Mouse (Mus musculus) ZHBTc4 (cell line): Measurements from ENCODE around the gene 4930550C14Rik.

Experiments
- DNase-seq: peaks from one replicate; pipeline ENCODE4 v3.0.0-alpha.2; 2011; ENCODE audit warnings: low read depth, low spot score

Gene 4930550C14Rik

DNA sequence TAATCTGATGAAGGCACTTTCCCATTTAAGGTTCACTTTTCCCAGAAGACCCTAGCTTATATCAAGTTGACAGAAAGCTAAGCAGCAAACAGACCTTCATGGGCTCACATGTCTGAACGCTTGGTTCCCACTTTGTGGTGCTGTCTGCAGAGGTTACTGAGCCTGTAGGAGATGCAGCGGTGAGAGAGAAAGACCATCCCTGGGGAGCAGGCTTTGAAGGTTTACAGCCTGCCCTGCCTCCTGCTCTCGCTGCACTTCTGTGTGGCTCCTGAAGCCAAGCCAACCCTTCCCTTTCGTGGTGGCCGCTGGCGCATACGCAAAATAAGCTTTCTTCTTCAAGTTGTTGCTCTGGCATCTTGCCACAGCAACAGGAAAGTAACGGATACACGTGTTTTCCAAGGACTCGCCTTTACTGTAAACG, at the start of gene 4930550C14Rik:
4930550C14Rik (plus strand) TSS at position 35 of the 421 bp plus-strand sequence.
- DNase-seq, result peak; percentile 47

DNA sequence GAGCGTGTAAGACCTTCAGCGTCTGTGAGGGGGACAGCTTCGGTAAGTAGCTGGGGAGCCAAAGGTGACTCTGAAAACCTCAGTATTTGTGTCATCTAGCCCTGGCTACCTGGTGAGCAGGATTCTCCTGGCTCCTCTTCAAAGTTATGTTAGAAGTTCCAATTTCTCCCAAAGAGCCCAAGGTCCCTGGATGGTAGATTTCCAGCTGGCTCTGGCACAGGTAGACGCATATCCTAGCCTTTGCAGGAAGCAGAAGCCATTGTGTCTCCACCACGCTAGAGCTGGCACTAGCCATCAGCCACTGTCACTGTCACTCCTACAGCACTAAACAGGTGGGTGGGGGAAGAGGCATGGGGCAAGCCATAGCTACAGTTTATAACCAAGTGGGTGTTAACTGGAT, 49.0 kb upstream of the 4930550C14Rik start:
- no peak for DNase-seq

DNA sequence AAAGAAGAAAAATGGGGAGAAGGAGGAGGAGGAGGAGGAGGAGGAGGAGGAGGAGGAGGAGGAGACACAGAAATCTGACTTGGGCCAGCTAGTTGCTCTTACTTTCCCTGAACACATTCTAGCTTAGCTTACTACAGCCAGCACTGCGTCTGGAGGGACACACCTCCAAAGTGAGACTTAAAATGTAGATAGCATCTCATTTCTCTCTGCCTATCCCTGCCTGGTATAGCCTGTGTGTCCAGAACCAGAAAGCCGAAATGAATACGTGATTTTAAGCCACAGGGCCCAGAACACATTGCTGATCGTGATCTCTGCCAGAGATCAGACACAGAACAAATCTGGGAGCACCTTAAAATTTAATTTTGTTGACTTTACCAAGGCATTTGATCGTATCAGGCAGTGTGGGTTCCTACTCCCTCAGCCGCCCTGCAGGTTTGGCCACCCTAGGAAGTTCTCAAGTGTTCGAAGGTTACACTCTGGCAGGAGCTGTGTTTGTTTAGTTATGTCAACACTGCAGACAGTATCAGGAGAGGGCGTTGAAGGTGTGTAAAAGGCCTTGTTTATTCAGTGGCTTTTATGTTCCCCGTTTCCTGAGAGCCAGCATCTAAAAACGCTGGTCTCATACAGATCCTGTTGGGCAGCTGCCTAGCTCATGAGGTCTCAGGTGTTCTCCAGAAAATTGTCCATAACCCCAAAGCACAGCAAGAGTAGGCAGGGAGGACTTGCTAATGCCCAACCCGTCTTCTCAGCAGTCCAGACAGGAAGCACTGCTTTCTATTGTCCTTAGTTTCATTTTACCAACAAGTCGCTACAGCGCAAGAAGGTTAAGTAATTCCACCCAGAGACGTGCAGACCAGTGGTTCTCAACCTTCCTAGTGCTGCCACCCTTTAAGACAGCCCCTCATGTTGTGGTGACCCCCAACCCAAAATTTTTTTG, 45.6 kb upstream of the 4930550C14Rik start:
- DNase-seq, result no peak

DNA sequence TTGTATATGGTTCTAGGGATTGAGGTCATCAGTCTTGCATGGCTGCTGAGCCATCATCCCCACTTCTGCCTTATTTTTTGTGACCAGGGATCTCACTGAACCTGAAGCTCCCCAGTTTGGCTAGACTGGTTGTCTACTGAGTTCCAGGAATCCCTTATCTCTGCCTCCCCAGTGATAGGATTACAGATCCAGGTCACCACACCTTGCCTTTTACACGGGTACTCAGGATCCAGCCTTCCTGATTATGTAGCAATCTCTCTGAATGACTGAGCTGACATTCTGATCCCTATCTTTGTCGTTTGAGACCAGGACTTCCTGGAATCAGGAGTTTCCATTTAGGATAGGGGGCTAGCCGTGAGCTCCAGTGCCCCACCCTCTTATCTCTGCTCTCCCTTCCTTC, 30.8 kb upstream of the 4930550C14Rik start:
- DNase-seq, result no peak

DNA sequence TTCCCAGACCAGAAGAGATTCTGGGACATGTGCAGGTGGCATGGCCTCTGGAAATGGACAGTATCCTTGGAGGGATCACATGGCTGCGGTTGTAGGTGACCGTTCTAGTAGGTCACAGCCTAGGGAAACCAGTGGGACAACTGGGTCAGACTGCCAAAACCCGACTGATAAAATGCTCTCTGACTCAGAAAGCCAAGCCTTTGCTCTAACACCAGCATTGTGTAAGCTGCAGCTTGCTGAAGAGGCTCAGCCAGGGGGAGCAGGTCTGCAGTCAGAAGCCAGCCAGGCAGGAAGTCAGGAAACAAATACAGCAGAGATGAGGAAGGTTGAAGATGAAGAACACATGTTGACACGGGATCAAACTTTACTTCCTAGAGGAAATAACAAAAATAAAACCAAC, 26.2 kb upstream of the 4930550C14Rik start:
- DNase-seq, result no peak

DNA sequence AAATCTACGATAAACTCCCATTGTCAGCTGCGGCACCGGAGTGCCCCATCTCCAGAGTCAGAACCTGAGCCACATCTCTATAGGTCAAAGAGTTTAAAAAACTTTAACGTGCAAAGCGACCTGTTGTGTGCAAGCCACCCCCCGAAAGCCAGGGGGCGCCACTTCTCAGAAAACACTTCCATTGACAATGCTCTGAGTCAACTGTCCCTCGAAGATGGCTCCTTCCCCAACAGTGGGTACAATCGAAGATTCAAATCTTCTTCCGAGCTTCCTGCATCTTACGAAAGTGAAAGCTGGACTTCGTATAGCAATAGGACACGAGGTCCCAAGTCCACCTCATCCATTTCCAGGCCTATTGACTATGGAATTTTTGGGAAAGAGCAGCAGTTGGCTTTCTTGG, 25.3 kb upstream of the 4930550C14Rik start:
- DNase-seq, result peak; percentile 59

DNA sequence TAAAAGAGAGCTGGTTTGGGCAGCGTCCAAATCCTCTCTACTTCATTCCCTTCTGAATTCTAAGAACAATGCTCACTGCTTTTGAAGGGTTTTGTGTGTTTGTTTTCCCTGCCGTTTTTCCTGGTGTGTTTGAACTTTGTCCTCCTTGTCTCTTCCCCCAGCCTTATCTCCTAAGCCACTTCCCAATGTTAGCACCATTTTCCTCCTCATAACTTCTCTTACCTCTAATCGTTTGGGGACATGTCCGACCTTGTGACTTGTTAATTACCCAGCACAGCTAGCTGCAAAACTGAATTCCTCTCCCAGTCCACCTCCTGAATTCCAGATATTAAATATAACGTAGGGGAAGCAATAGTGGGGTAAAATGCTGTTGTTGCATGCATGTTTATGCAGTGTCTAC, 24.5 kb upstream of the 4930550C14Rik start:
- DNase-seq, result no peak

DNA sequence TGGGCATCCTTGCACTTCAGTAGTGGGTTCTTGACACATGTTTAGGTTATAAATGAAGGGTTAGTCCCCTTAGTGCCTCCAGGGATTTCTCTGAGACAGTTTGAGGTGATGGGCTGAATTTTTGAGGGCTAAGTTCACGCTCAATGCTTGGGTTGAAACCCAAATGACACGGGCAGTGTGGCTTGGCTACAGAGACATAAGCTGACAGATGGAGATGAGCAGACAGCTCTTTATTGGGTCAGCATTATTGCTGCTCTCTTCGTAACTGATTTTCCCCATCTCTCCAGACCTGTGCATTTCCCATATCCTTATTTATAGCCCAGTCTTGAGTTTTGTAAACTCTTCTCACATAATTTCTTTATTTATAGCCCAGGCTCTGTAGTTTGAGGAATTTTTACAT, 24.0 kb upstream of the 4930550C14Rik start:
- DNase-seq, result no peak

DNA sequence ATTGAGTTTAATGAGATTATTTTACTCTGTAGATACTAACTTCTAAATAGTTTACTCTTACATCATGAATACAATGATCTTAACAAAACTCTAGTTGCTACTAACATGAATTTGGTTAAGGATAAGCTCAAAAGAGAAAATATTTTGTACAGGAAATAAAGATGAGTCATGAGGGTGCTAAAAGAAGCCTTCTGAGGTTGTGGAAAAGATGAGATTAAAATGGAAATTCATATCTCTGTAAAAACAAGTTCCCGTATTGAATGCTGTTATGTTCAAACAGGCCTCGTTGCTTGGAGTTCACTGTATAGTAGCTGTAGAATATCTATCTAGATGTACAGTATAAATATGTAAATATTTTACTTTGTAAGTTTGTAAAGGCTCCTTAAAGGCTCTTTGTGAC, 21.5 kb upstream of the 4930550C14Rik start:
- no peak for DNase-seq

DNA sequence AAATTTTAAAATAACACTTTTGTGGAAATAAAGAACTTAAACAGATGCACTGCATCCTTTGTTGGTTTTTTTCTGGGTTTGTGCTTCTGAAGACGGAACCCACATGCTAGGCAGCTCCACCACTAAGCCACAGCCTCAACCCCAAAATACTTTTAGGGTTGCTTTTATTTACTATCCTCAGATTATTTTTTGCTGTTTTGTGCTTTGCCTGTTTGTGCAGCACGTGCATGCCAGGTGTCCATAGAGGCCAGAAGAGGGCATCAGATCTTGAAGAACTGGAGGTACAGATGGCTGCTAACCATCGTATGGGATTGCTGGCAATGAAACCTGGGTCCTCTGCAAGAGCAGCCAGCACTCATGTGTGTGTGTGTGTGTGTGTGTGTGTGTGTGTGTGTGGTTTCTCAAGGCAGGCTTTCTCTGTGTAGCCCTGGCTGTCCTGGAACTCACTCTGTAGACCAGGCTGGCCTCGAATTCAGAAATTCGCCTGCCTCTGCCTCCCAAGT, 21.0 kb upstream of the 4930550C14Rik start:
- no peak for DNase-seq

DNA sequence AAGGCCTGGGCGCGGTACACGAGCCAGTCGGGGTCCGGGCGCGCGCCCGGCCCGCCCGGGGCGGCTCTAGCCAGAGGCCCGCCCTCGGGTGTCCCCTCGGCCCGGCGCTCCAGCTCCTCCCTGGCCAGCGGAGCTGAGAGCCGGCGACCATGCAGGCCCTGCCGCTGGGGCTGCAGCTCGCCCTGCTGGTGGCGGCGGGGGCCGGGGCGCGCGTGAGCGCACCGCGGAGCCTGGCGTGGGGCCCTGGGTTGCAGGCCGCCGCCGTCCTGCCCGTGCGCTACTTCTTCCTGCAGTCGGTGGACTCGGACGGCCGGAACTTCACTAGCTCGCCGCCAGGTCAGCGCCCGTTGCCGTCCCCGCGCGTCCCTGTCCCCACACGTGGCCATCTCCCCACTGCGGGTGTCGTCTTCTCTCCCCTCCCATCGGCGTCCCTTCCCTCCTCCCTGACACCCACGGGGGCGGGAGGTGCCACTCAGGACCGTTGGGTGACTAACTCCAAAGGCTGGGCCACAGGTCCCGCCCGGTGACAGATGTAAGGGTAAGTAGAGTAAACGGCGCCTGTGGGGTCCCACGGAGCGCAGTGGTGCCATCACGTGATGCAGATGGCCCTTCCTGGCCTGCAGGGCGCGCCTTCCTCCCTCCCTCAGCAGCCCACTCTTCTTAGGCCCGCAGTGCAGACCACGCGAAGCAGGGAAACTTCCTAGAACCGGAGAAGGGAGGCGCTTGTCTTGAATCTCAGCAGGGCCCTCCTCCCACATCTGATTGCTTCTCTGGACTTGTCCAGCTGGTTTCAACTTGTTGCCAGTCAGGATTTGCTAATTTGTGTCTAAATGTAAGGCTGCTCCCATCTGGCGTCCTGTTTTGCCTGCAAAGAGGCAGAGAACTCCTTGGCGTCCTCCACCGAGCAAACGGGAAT, 17.9 kb upstream of the 4930550C14Rik start, which contains the start of gene Kdelc2:
Kdelc2 (plus strand) TSS at position 75 of the 916 bp plus-strand sequence.
- DNase-seq, result peak; percentile 95

DNA sequence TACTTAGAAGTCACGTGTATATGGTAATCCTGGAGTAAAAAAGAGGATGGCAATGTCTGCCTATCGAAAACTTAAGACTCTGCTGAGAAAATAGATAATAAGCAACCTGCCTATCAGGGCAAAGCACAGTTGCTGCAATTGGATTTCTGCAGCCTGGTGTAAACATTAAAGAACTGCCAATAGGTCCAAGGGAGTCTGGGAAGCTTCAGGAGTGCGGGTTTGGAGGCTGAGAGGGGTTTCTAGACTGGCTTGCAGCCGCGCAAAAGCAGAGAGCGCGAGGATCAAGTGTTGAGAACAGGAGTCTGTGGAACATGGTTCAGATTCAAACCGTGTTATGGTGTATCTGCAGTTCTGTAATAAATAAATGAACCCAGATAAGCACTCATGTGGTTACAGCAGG, 17.3 kb upstream of the 4930550C14Rik start:
- DNase-seq, result no peak

DNA sequence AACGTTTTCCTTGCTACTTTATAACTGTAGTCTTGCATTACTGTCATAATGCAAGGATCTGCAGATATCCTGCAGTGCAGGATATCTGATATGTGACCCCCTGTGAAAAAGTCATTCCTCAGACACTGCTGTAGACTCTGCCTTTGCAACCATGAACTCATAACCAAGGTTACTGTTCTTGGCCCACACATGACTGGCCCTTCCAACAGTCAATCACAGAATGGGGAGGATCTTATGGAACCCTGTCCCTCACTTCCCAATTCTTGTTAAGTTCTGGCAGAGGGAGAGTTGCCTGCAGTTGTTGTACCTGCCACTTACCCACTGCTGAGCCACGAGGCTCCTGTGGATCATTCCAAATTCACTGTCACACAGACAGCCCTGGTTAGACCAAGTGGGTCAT, 14.7 kb upstream of the 4930550C14Rik start:
- no peak for DNase-seq

DNA sequence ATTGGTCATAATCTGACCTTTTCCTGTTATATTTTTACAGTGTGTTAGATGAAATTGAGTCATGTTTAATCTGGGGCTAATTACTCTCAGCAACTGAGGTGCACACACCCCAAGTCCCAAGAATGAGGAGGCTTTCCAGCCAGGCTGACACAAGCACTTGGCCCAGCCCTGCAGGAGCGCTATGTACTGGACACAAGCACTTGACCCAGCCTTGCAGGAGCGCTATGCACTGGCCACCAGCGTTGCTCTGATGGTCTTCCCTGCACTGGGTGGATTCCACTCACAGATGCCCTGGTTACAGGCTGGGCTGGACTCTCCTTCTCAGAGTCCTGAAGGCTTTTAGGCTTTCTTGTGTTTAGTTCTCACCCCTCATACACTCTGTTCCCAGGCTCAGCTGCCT, 13.0 kb upstream of the 4930550C14Rik start:
- DNase-seq, result no peak

DNA sequence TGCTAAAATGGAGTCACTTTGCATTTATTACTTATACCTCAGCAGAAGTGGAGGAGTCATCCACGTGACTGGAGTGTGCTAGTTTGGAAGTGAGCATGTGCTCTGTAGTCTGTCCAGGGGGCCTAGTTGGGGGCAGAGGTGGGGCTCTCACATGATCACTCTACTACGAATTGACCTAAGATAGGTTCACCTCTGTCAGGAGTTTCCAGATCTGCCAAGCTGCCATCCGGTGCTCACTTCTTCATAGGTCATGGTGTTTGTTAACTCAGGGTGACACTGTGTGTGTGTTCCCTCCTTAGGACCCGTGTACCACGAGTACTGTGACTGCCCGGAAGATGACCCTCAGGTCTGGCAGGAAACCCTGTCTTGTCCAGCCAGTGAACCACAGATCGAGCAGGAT, 12.0 kb upstream of the 4930550C14Rik start:
- no peak for DNase-seq

DNA sequence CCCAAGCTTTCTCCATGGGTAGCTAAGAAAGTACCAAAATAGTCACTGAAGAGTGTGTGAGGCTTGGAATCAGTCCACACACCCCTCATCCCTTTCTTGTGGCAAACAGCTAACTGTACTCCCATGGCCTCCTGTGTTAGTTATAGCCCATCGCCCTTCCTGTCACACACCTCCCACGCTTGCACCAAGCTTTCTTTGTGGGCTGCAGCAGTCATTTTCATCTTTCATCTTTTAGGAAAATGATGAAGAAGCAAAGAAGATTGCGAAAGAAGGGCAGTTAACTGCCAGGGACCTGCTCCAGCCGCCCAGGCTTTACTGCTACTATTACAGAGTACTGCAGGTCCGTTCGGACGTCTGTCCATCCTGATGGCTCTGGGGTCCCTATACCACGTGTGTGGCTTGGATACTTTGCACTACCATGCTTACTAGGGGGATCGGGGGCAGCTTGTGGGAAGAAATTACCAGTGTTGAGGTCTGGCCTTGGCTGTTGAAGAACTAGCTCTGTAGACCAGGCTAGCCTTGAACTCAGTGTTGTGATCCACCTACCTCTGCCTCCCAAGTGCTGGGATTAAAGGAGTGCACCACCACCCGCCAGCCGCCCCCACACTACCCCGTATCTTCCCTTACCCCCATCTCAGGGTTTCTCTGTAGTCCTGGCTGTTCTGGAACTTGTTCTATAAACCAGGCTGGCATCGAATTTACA, 4.3 kb upstream of the 4930550C14Rik start:
- DNase-seq, result no peak

DNA sequence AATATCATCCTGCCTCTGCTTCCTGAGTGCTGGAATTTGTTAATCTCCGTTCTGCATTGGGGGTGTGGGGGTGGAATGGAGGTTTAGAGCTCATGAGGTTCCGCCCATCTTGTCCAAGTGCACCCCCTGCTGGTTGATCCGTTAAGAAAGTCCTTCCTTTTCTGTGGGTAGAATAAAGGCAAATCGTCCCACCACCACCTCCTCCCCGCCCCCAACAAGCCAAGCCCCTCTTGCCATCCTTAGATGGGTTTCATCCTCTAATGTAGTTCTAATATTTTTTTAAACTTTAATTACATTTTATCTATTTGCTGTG, 3.8 kb upstream of the 4930550C14Rik start:
- peak; percentile 91 for DNase-seq

DNA sequence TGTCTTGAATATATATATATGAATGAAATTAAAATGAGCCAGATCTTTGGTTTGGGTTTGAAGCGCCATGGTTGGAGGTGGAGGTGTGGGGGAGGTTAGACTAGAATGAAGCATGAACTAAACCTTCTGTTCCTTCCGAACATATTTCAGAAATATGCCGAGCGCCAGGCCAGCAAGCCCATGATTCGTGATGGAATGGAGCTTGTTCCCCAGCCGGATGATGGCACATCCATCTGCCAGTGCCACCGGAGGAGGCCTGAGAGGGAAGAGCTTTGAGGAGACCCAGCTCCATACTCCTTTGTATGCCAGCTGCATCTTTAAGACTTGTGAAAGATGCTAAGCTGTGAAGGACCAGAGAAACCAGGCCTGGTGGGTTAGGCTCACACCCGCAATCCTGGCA, 2.6 kb upstream of the 4930550C14Rik start:
- no peak for DNase-seq

DNA sequence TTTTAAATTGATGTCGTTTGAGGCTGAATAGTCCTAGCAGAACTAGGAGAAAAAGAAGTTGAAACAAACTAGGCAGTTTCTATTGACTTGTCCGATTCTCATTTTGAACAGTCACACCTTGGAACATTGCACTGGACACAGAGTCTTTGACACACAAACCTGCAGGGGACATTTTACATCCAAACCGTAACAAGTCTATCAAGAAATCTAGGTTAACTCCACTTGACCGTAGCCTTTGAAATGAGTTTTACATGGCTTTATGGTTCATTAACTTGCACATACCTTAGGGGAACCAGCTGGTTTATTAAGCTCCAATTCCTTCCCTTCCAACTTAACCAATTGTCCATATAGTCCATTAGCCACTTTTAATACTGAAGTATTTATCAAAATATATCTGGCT, 1.4 kb upstream of the 4930550C14Rik start:
- DNase-seq, result no peak

DNA sequence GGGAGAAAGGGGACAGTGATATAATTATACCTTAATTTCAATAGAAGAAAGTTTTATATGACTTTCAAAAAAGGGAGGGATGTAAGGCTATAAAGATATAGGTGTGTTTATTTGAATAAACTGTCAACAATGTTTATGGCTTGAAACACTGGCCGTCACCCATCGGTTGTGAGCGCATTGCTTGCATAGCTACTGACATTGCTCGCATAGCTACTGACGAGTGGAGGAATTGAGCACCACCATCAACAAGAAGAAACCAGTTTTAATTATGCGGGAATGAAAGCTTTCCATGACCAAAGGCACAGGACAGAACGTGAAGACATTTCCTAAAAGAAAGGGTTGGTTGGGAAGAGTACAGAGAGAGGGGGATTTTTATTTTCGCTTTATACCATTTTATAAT, 979 bp upstream of the 4930550C14Rik start:
- DNase-seq, result peak; percentile 58

DNA sequence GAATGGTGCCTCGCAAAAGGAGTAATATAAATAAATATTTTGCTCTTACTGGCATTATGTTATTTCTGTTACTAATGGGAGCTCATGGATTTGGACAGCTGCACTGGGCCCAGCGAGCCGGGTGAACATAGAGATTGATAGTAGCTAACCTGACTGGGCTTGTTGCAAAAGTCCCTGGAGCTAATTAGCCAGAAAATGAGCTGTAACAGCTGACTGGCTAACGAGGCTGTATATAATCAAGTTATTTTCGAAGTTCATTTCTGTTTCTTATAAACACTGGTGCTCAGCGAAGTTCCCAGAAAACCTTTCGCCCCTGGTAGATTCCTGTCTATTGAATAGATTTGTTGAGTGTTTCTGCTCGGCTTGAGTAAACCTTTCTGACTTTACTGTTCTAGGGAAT, 866 bp downstream of the 4930550C14Rik start:
- no peak for DNase-seq
